ENCODE assay signal across 8 mouse cellular contexts in genomic region chr4:138859728-138860127, GRCm38 (mm10). TPM values are rescaled to one million over a fixed set of nuclear protein-coding genes. Genes with fewer than 3 reads are reported as not detected.
A peak's percentile ranks its signal among the peaks of the same experiment; 100 is the strongest.
DNase-seq lines count a peak whose midpoint lies in the region; ATAC-seq lines count a peak whose summit lies in the region.

No protein-coding gene starts in this region.

- DNase-seq in B cell, adult 2 months = peak; percentile 44 to 58
- DNase-seq in adrenal gland, adult 2 months = peak; percentile 71
- peak; percentile 88 for DNase-seq in embryo, embryonic 9.5 days (ENCODE audit: extremely low spot score)
- peak; percentile 91 for DNase-seq in neural tube, embryonic 11.5 days (ENCODE audit: low spot score)
- peak; percentile 50 to 81 for DNase-seq in urinary bladder, postnatal 4 days (ENCODE audit: low spot score in 2 of 2)

- H3K9ac ChIP-seq in heart, embryonic 13.5 days = 0 out of 2 replicates have a peak overlapping the region, but pooled peaks have one; percentile 44
- H3K9ac ChIP-seq in kidney, embryonic 16.5 days (replicated peaks; ENCODE audit: low read length) = no peak overlapping the region
- H3K9ac ChIP-seq in liver, embryonic 12.5 days = no peak overlapping the region
- H3K9ac ChIP-seq in neural tube, embryonic 11.5 days (ENCODE audit: low read length) = peak overlapping the region; percentile 43; the same call in 1 of the 2 replicates

- H3K4me1 ChIP-seq in heart, embryonic 13.5 days = peaks cover 13% of the 10 kb centered on the region; the same call in 1 of the 2 replicates
- no peaks in the 10 kb centered on the region; the same call in 1 of the 2 replicates for H3K4me1 ChIP-seq in kidney, embryonic 16.5 days (ENCODE audit: insufficient read depth, low read length)
- H3K4me1 ChIP-seq in liver, embryonic 12.5 days = 0 out of 2 replicates have a peak, but pooled peaks cover 4% of the 10 kb centered on the region
- no peaks in the 10 kb centered on the region for H3K4me1 ChIP-seq in neural tube, embryonic 11.5 days (ENCODE audit: control insufficient read depth, insufficient read depth, low read length)

- 3% methylated on average over 13 of the region's 13 CpGs for WGBS in heart, embryonic 13.5 days
- WGBS in kidney, embryonic 16.5 days = 3% methylated on average over 13 of the region's 13 CpGs
- WGBS in liver, embryonic 12.5 days (ENCODE audit: insufficient replicate concordance) = 5% methylated on average over 13 of the region's 13 CpGs
- WGBS in neural tube, embryonic 11.5 days = 5% methylated on average over 13 of the region's 13 CpGs

- no peaks in the 10 kb centered on the region for H3K9me3 ChIP-seq in heart, embryonic 13.5 days
- H3K9me3 ChIP-seq in kidney, embryonic 16.5 days (ENCODE audit: low read length) = no peaks in the 10 kb centered on the region
- H3K9me3 ChIP-seq in liver, embryonic 12.5 days (replicated peaks) = no peaks in the 10 kb centered on the region
- H3K9me3 ChIP-seq in neural tube, embryonic 11.5 days (ENCODE audit: control insufficient read depth, low read length) = no peaks in the 10 kb centered on the region

- peaks cover 19% of the 10 kb centered on the region for H3K27me3 ChIP-seq in heart, embryonic 13.5 days (replicated peaks)
- H3K27me3 ChIP-seq in kidney, embryonic 16.5 days (ENCODE audit: insufficient read depth, low read length) = no peaks in the 10 kb centered on the region
- H3K27me3 ChIP-seq in liver, embryonic 12.5 days (replicated peaks) = peaks cover 25% of the 10 kb centered on the region
- H3K27me3 ChIP-seq in neural tube, embryonic 11.5 days (ENCODE audit: control insufficient read depth, insufficient read depth, low read length) = no peaks in the 10 kb centered on the region

- no peak for ATAC-seq in heart, embryonic 13.5 days (ENCODE audit: extremely low read depth, insufficient number of reproducible peaks, low FRiP score, low TSS enrichment)
- peak; percentile 86 for ATAC-seq in kidney, embryonic 16.5 days (ENCODE audit: low FRiP score, low TSS enrichment)
- ATAC-seq in liver, embryonic 12.5 days = no peak
- peak; percentile 60; the same call in 1 of the 2 replicates for ATAC-seq in neural tube, embryonic 11.5 days (ENCODE audit: insufficient read depth, low FRiP score, low TSS enrichment)

- peak overlapping the region; percentile 24; the same call in 1 of the 2 replicates for H3K4me3 ChIP-seq in heart, embryonic 13.5 days
- peak overlapping the region; percentile 36 for H3K4me3 ChIP-seq in kidney, embryonic 16.5 days (ENCODE audit: low read length)
- no peak overlapping the region for H3K4me3 ChIP-seq in liver, embryonic 12.5 days
- peak overlapping the region; percentile 19; the same call in 1 of the 2 replicates for H3K4me3 ChIP-seq in neural tube, embryonic 11.5 days (ENCODE audit: low read depth, low read length)

- H3K27ac ChIP-seq in heart, embryonic 13.5 days (replicated peaks) = no peak overlapping the region
- H3K27ac ChIP-seq in kidney, embryonic 16.5 days (ENCODE audit: low read length) = no peak overlapping the region
- no peak overlapping the region for H3K27ac ChIP-seq in liver, embryonic 12.5 days
- H3K27ac ChIP-seq in neural tube, embryonic 11.5 days (ENCODE audit: low read depth, low read length) = no peak overlapping the region

- peak overlapping the region; percentile 58 for H3K4me2 ChIP-seq in heart, embryonic 13.5 days
- peak overlapping the region; percentile 51 for H3K4me2 ChIP-seq in kidney, embryonic 16.5 days (replicated peaks; ENCODE audit: low read depth, low read length)
- H3K4me2 ChIP-seq in liver, embryonic 12.5 days = peak overlapping the region; percentile 19
- H3K4me2 ChIP-seq in neural tube, embryonic 11.5 days (ENCODE audit: low read depth) = peak overlapping the region; percentile 33

- no peaks in the 10 kb centered on the region for H3K36me3 ChIP-seq in heart, embryonic 13.5 days
- no peaks in the 10 kb centered on the region for H3K36me3 ChIP-seq in kidney, embryonic 16.5 days (ENCODE audit: insufficient read depth, low read length)
- no peaks in the 10 kb centered on the region for H3K36me3 ChIP-seq in liver, embryonic 12.5 days
- no peaks in the 10 kb centered on the region for H3K36me3 ChIP-seq in neural tube, embryonic 11.5 days (ENCODE audit: control insufficient read depth, insufficient read depth, low read length)

RNA-seq across cellular contexts. Expression of gene Pla2g5, which starts 3.6 kb away (rescaled TPM):
- total RNA-seq in adrenal gland, adult 2 months (2021) = 10 to 100 TPM; 13.1 TPM
- 88.3 and 101 TPM in 2 replicates for polyA plus RNA-seq in adrenal gland, adult 2 months (2012; rRNA removed)
- polyA plus RNA-seq in heart, embryonic 13.5 days (2015; fragmentation: Nextera tagmentation; extraction: Ambion mirVana) = 2.1 and 3.1 TPM in 2 replicates
- 0.36 and 0.91 TPM in 2 replicates for polyA plus RNA-seq in kidney, embryonic 16.5 days (2015; fragmentation: Nextera tagmentation; extraction: Ambion mirVana)
- not detected in 2 replicates for polyA plus RNA-seq in liver, embryonic 12.5 days (2016; fragmentation: Nextera tagmentation; extraction: Ambion mirVana)
- not detected in 2 replicates for polyA plus RNA-seq in neural tube, embryonic 11.5 days (2014; fragmentation: Nextera tagmentation; extraction: Ambion mirVana)

RNA-seq across cellular contexts. Expression of gene Gm13030, which starts 14.0 kb away (rescaled TPM):
- total RNA-seq in adrenal gland, adult 2 months (2021) = not detected
- not detected in 2 replicates for polyA plus RNA-seq in adrenal gland, adult 2 months (2012; rRNA removed)
- not detected in 2 replicates for polyA plus RNA-seq in heart, embryonic 13.5 days (2015; fragmentation: Nextera tagmentation; extraction: Ambion mirVana)
- polyA plus RNA-seq in kidney, embryonic 16.5 days (2015; fragmentation: Nextera tagmentation; extraction: Ambion mirVana) = not detected in 2 replicates
- not detected in 2 replicates for polyA plus RNA-seq in liver, embryonic 12.5 days (2016; fragmentation: Nextera tagmentation; extraction: Ambion mirVana)
- not detected in 2 replicates for polyA plus RNA-seq in neural tube, embryonic 11.5 days (2014; fragmentation: Nextera tagmentation; extraction: Ambion mirVana)

RNA-seq across cellular contexts. Expression of gene Pla2g2e, which starts 18.0 kb away (rescaled TPM):
- total RNA-seq in adrenal gland, adult 2 months (2021) = 1 to 10 TPM; 1.4 to 4.6 TPM
- polyA plus RNA-seq in adrenal gland, adult 2 months (2012; rRNA removed) = 0.73 and 1.4 TPM in 2 replicates
- 0.25 TPM in 1 of 2 replicates, not detected in the other for polyA plus RNA-seq in heart, embryonic 13.5 days (2015; fragmentation: Nextera tagmentation; extraction: Ambion mirVana)
- 0.35 and 0.55 TPM in 2 replicates for polyA plus RNA-seq in kidney, embryonic 16.5 days (2015; fragmentation: Nextera tagmentation; extraction: Ambion mirVana)
- polyA plus RNA-seq in liver, embryonic 12.5 days (2016; fragmentation: Nextera tagmentation; extraction: Ambion mirVana) = not detected in 2 replicates
- not detected in 2 replicates for polyA plus RNA-seq in neural tube, embryonic 11.5 days (2014; fragmentation: Nextera tagmentation; extraction: Ambion mirVana)

RNA-seq across cellular contexts. Expression of gene Otud3, which starts 54.0 kb away (rescaled TPM):
- total RNA-seq in adrenal gland, adult 2 months (2021) = 10 to 100 TPM in 1 of 2 experiments, 1 to 10 TPM in 1; 9.8 to 11.3 TPM
- 5.6 TPM in 2 replicates for polyA plus RNA-seq in adrenal gland, adult 2 months (2012; rRNA removed)
- 2.7 and 3.8 TPM in 2 replicates for polyA plus RNA-seq in heart, embryonic 13.5 days (2015; fragmentation: Nextera tagmentation; extraction: Ambion mirVana)
- polyA plus RNA-seq in kidney, embryonic 16.5 days (2015; fragmentation: Nextera tagmentation; extraction: Ambion mirVana) = 3.0 and 3.6 TPM in 2 replicates
- polyA plus RNA-seq in liver, embryonic 12.5 days (2016; fragmentation: Nextera tagmentation; extraction: Ambion mirVana) = 2.3 and 2.5 TPM in 2 replicates
- polyA plus RNA-seq in neural tube, embryonic 11.5 days (2014; fragmentation: Nextera tagmentation; extraction: Ambion mirVana) = 2.8 and 3.3 TPM in 2 replicates

Comparison
In these comparisons a context has a peak if more than half of its experiments do, and no peak if none do; other contexts are left out.
1. ATAC-seq: peak in kidney, embryonic 16.5 days (single experiment) and neural tube, embryonic 11.5 days (single experiment); none in heart, embryonic 13.5 days (single experiment) and liver, embryonic 12.5 days (single experiment).
2. H3K9ac ChIP-seq: peak in heart, embryonic 13.5 days (single experiment) and neural tube, embryonic 11.5 days (single experiment); none in kidney, embryonic 16.5 days (single experiment) and liver, embryonic 12.5 days (single experiment).
3. RNA of gene Pla2g5, which starts 3.6 kb away (polyA plus RNA-seq): 88.3 to 101 TPM in adrenal gland, adult 2 months; 2.1 to 3.1 TPM in heart, embryonic 13.5 days, 0.36 to 0.91 TPM in kidney, embryonic 16.5 days, not detected in liver, embryonic 12.5 days and not detected in neural tube, embryonic 11.5 days; every median in the first group is over 10 times any median in the second.
4. Peak in every context shown above with its lines, with median percentiles within 50 percentile points of each other: DNase-seq and H3K4me2 ChIP-seq.